13 mouse cellular contexts compared by ENCODE assay signal in genomic region chr2:72055476-72055875, GRCm38 (mm10).
DNase-seq lines count a peak whose midpoint lies in the region; ATAC-seq and TF ChIP-seq lines count a peak whose summit lies in the region.
"Had no signal": no experiment of that assay in that cellular context is flagged by ENCODE, and none has a peak within 500 bp of the region (broad histone marks: within the 10 kb centered on the region; RNA-seq: fewer than 3 reads in every experiment).

No protein-coding gene starts in this region.

- no peaks in the 10 kb centered on the region for H3K36me3 ChIP-seq in kidney, embryonic 15.5 days
- no peaks in the 10 kb centered on the region for H3K36me3 ChIP-seq in hindbrain, postnatal 0 days (ENCODE audit: insufficient read depth, low read length)
- H3K36me3 ChIP-seq: G1E; limb, embryonic 15.5 days had no signal

- no peak overlapping the region for H3K9ac ChIP-seq in kidney, embryonic 15.5 days
- H3K9ac ChIP-seq in hindbrain, postnatal 0 days (replicated peaks; ENCODE audit: low read length) = no peak overlapping the region
- H3K9ac ChIP-seq: limb, embryonic 15.5 days had no signal

- DNase-seq in cerebellum, postnatal 10 days = peak; percentile 20 to 22
- DNase-seq in cerebellum, adult 11-12 months = no peak
- DNase-seq in kidney, postnatal 25 days = no peak
- peak; percentile 54 for DNase-seq in adrenal gland, adult 8-10 months
- no peak for DNase-seq in hindbrain, postnatal 0 days (ENCODE audit: low spot score)
- DNase-seq in spleen, adult 18-20 months = no peak
- DNase-seq: gastrocnemius, postnatal 14 days; retina, postnatal 1 day had no signal

- peaks cover 13% of the 10 kb centered on the region for H3K4me1 ChIP-seq in kidney, embryonic 15.5 days
- H3K4me1 ChIP-seq in hindbrain, postnatal 0 days (ENCODE audit: insufficient read depth, low read length) = peaks cover 3% of the 10 kb centered on the region; the same call in 1 of the 2 replicates

- peak overlapping the region; percentile 19 for H3K4me3 ChIP-seq in kidney, embryonic 15.5 days (replicated peaks)
- H3K4me3 ChIP-seq in hindbrain, postnatal 0 days (ENCODE audit: low read length) = peak overlapping the region; percentile 3; the same call in 1 of the 2 replicates
- H3K4me3 ChIP-seq: erythroblast, embryonic 14.5 days; limb, embryonic 15.5 days had no signal

- H3K27ac ChIP-seq in kidney, embryonic 15.5 days = peak overlapping the region; percentile 22; the same call in 1 of the 2 replicates
- peak overlapping the region; percentile 46; the same call in 1 of the 2 replicates for H3K27ac ChIP-seq in hindbrain, postnatal 0 days

- H3K9me3 ChIP-seq in kidney, embryonic 15.5 days (replicated peaks) = no peaks in the 10 kb centered on the region
- H3K9me3 ChIP-seq in hindbrain, postnatal 0 days (ENCODE audit: low read length) = no peaks in the 10 kb centered on the region
- H3K9me3 ChIP-seq: G1E; limb, embryonic 15.5 days had no signal

- H3K4me2 ChIP-seq in kidney, embryonic 15.5 days = peak overlapping the region; percentile 39
- H3K4me2 ChIP-seq in hindbrain, postnatal 0 days (ENCODE audit: low read depth, low read length) = peak overlapping the region; percentile 28; the same call in 1 of the 2 replicates
- H3K4me2 ChIP-seq: limb, embryonic 15.5 days had no signal

- ATAC-seq in kidney, embryonic 15.5 days (replicated peaks; ENCODE audit: low FRiP score) = no peak
- no peak for ATAC-seq in hindbrain, postnatal 0 days
- no peak for ATAC-seq in inflammation-experienced regulatory T-cells, adult 6 months

- no peaks in the 10 kb centered on the region for H3K27me3 ChIP-seq in kidney, embryonic 15.5 days
- no peaks in the 10 kb centered on the region for H3K27me3 ChIP-seq in hindbrain, postnatal 0 days (ENCODE audit: insufficient read depth, low read length)
- H3K27me3 ChIP-seq: limb, embryonic 15.5 days had no signal

- WGBS in kidney, embryonic 15.5 days = 88% methylated on average over 5 of the region's 5 CpGs
- 52% methylated on average over 5 of the region's 5 CpGs for WGBS in hindbrain, postnatal 0 days

- TF ChIP-seq CTCF in hindbrain, postnatal 0 days (IDR thresholded peaks at IDR 0.05; ENCODE audit: low read depth) = no peak

Comparison
In these comparisons a context has a peak if more than half of its experiments do, and no peak if none do; other contexts are left out.
1. DNase-seq: peak in cerebellum, postnatal 10 days (2 of 2) and adrenal gland, adult 8-10 months (single experiment); none in cerebellum, adult 11-12 months (single experiment), kidney, postnatal 25 days (0 of 2), hindbrain, postnatal 0 days (single experiment) and spleen, adult 18-20 months (0 of 2).